Comparison of ENCODE assay signal across 8 mouse cellular contexts in genomic region chr2:156729537-156730469, GRCm38 (mm10). TPM values are rescaled to one million over a fixed set of nuclear protein-coding genes. Genes with fewer than 3 reads are reported as not detected.
A peak's percentile ranks its signal among the peaks of the same experiment; 100 is the strongest.
DNase-seq lines count a peak whose midpoint lies in the region; ATAC-seq and TF ChIP-seq lines count a peak whose summit lies in the region.

No protein-coding gene starts in this region.

- no peak for TF ChIP-seq CTCF in left cerebral cortex, adult 2 months (IDR thresholded peaks at IDR 0.05)
- TF ChIP-seq CTCF in bone marrow, adult 2 months (IDR thresholded peaks at IDR 0.05; ENCODE audit: control insufficient read depth, insufficient read depth, low read length) = no peak

- H3K4me1 ChIP-seq in bone marrow, adult 2 months (ENCODE audit: control insufficient read depth, insufficient read depth, low read length) = peaks cover 2% of the 10 kb centered on the region

- intact Hi-C loops in left cerebral cortex, adult 2 months (cut with DNase I) = no loop called here
- intact Hi-C loops in left cerebral cortex, postnatal 4 days (cut with DNase I) = no loop called here

- ATAC-seq in inflammation-experienced regulatory T-cells, adult 6 months = peak; percentile 57
- ATAC-seq in monocyte, adult 5-6 weeks (replicated peaks; ENCODE audit: insufficient number of reproducible peaks, low FRiP score, low TSS enrichment, poor library complexity, severe bottlenecking) = peak; percentile 71

- WGBS in bone marrow, adult 2 months = 2% methylated on average over 8 of the region's 10 CpGs

- no peak for DNase-seq in left cerebral cortex, adult 2 months (ENCODE audit: extremely low spot score in 1 of 2, low spot score in 2 of 2)
- no peak for DNase-seq in left cerebral cortex, postnatal 4 days
- DNase-seq in adrenal gland, adult 2 months = no peak
- DNase-seq in kidney, postnatal 10 days = no peak
- DNase-seq in frontal cortex, postnatal 36 days (ENCODE audit: low spot score in 2 of 2) = no peak

- no peak for TF ChIP-seq POLR2A in bone marrow, adult 2 months (IDR thresholded peaks at IDR 0.05; ENCODE audit: borderline replicate concordance, control insufficient read depth, low read depth, low read length)

- peak overlapping the region; percentile 60 for H3K27ac ChIP-seq in left cerebral cortex, adult 2 months
- H3K27ac ChIP-seq in bone marrow, adult 2 months (ENCODE audit: control insufficient read depth, insufficient read depth, low read depth, low read length, poor library complexity) = peak overlapping the region; percentile 85

- no peak overlapping the region for H3K4me3 ChIP-seq in left cerebral cortex, adult 2 months
- peak overlapping the region; percentile 70 for H3K4me3 ChIP-seq in bone marrow, adult 2 months (replicated peaks; ENCODE audit: control insufficient read depth, low read depth, low read length)

RNA-seq across cellular contexts. Expression of gene Myl9, which starts 45.4 kb away (rescaled TPM):
- 10 to 100 TPM; 16.1 to 17.3 TPM for total RNA-seq in left cerebral cortex, adult 2 months (2021)
- 10 to 100 TPM; 13.4 to 18.6 TPM for total RNA-seq in left cerebral cortex, postnatal 4 days (2021)
- polyA plus RNA-seq in bone marrow, adult 2 months (2011; ENCODE audit: insufficient read depth, insufficient read length, low replicate concordance, missing spikeins) = 59.5 and 110 TPM in 2 replicates
- not detected for polyA plus RNA-seq in inflammation-experienced regulatory T-cells, adult 6 months (2017; shearing (Covaris generic))
- total RNA-seq in monocyte, adult 5-6 weeks (2017) = 5.0 to 95.3 TPM (median 6.6 TPM) in 3 replicates
- total RNA-seq in adrenal gland, adult 2 months (2021) = 10 to 100 TPM; 74.9 to 85.2 TPM
- polyA plus RNA-seq in adrenal gland, adult 2 months (2012; rRNA removed) = 44.0 and 48.0 TPM in 2 replicates
